Mouse (Mus musculus): ENCODE data around the gene Frmd4b. TPM values are rescaled to one million over a fixed set of nuclear protein-coding genes. Genes with fewer than 3 reads are reported as not detected.

The Frmd4b gene
- polyA plus RNA-seq, 1 experiment from 2014 or later, result 21.5 TPM

DNA sequence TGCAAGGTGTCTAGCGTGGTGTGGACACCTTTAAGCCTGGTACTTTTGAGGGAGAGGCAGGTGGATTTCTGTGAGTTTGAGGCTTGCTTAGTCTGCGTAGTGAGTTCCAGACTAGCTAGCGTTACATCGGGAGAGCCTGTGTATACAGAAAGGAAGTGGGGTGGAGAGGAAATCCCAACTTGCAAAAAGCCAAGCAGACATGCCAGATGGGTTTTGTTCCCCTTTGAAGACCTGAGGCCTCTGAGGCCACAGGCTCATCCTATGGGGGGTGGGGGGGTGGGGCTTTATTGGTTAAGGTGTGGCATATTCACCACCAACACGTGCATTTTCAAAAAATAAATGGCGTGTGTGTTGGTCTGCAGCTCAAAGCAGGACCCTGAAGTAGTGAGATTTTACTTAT, 316.7 kb downstream of the Frmd4b start:
- ATAC-seq (no peak), DNase-seq (ENCODE audit: low read depth, low spot score) (no peak)
- CTCF ChIA-PET, result interaction anchor here (1.7 kb wide), 1 partner anchor 15 kb away, joined by 3 read pairs; no protein-coding TSS in a partner anchor
- H3K27me3 ChIP-seq, result no peaks in the 10 kb centered on the region
- POLR2A ChIA-PET, result interaction anchor here (2.1 kb wide), 1 partner anchor 10 kb away, joined by 7 read pairs; no protein-coding TSS in a partner anchor
- no peak for TF ChIP-seq CTCF (IDR thresholded peaks at IDR 0.05)
- in situ Hi-C loops (cut with MboI; ENCODE audit: low pct_unique_long_range_greater_than_20kb), result no loop called here

DNA sequence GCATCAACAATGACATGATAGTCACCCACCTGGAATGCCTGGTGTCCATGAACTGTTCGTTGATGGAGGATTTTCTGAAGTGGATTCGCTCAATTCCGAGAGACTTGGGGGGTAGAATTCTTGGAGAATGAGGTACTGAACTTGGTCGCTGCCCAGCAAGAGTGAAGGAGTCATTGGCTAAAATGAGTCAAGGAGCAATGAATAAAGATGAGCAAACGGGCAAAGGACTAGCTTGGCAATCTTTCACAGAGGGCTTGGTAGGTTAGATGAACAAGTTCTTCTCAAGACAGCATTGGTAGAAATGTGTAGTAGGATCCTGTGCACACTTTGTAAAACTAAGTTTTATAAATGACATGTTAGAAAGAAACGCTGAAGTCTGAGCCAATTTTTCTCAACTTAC, 317.2 kb downstream of the Frmd4b start:
- no peaks in the 10 kb centered on the region for H3K27me3 ChIP-seq
- TF ChIP-seq CTCF (IDR thresholded peaks at IDR 0.05), result no peak
- DNase-seq (ENCODE audit: low read depth, low spot score), result no peak
- in situ Hi-C loops (cut with MboI; ENCODE audit: low pct_unique_long_range_greater_than_20kb), result no loop called here
- ChIA-PET CTCF (interaction anchor here (1.7 kb wide), 1 partner anchor 15 kb away, joined by 3 read pairs; no protein-coding TSS in a partner anchor), POLR2A (interaction anchor here (0.7 to 2.1 kb wide), 3 partner anchors 9 to 116 kb away, joined by 3 to 7 read pairs (median 3); no protein-coding TSS in a partner anchor)
- ATAC-seq, result peak; percentile 54

DNA sequence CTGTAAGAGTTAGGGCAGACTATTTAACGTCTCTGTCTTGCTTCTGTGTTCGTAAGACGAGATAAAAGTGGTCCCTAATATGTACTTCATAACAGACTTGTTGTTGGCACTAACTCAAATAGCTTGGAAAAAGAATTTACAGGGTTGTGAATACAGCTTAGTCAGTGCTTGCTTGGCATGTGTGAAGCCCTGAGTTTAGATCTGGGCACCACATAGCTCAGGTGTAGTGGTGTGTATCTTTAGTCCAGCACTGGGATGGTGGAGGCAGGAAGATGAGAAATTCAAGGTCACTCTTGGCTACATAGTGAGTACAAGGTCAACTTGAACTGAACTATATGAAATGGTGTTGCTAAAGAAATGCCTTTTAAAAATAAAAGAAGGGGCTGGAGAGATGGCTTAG, 320.2 kb downstream of the Frmd4b start:
- TF ChIP-seq CTCF (IDR thresholded peaks at IDR 0.05), result no peak
- CTCF ChIA-PET, result interaction anchor here (0.8 to 3.8 kb wide), 6 partner anchors 9 to 120 kb away, joined by 3 to 12 read pairs (median 4); no protein-coding TSS in a partner anchor
- H3K27me3 ChIP-seq, result no peaks in the 10 kb centered on the region
- DNase-seq (ENCODE audit: low read depth, low spot score), result no peak
- ATAC-seq, result peak; percentile 92
- POLR2A ChIA-PET, result interaction anchor here (1.2 kb wide), 1 partner anchor 9 kb away, joined by 3 read pairs; no protein-coding TSS in a partner anchor
- in situ Hi-C loops (cut with MboI; ENCODE audit: low pct_unique_long_range_greater_than_20kb), result no loop called here

- no peaks in the 10 kb centered on the region for H3K27me3 ChIP-seq
Measured at GRCm38 (mm10) chr6:97295866-97296527, 321.3 kb downstream of the Frmd4b start.

GRCm38 (mm10) chr6:97295416-97295815, 321.9 kb downstream of the Frmd4b start:
- ChIA-PET CTCF (interaction anchor here (1.3 to 3.8 kb wide), 4 partner anchors 16 to 122 kb away, joined by 3 to 12 read pairs (median 4); partner anchors contain the start of gene Tmf1), POLR2A (interaction anchor here (1.0 to 1.3 kb wide), 2 partner anchors 17 to 25 kb away, joined by 3 to 4 read pairs; no protein-coding TSS in a partner anchor)
- no peak for DNase-seq (ENCODE audit: low read depth, low spot score)
- no peaks in the 10 kb centered on the region for H3K27me3 ChIP-seq
- no peak for TF ChIP-seq CTCF (IDR thresholded peaks at IDR 0.05)
- in situ Hi-C loops (cut with MboI; ENCODE audit: low pct_unique_long_range_greater_than_20kb), result no loop called here
- ATAC-seq, result no peak

More at GRCm38 (mm10) chr6:97295866-97296527, 321.3 kb downstream of the Frmd4b start:
- in situ Hi-C loops (cut with MboI; ENCODE audit: low pct_unique_long_range_greater_than_20kb), result no loop called here
- TF ChIP-seq CTCF (IDR thresholded peaks at IDR 0.05), result no peak
- no peak for DNase-seq (ENCODE audit: low read depth, low spot score)
- no peak for ATAC-seq
- CTCF ChIA-PET, result interaction anchor here (1.3 to 3.8 kb wide), 4 partner anchors 15 to 121 kb away, joined by 3 to 12 read pairs (median 6); partner anchors contain the start of gene Tmf1
- POLR2A ChIA-PET, result no interaction called here

GRCm38 (mm10) chr6:97293667-97294569, 323.4 kb downstream of the Frmd4b start:
- DNase-seq (ENCODE audit: low read depth, low spot score) (no peak), ATAC-seq (no peak)
- H3K27me3 ChIP-seq, result no peaks in the 10 kb centered on the region
- in situ Hi-C loops (cut with MboI; ENCODE audit: low pct_unique_long_range_greater_than_20kb), result no loop called here
- no peak for TF ChIP-seq CTCF (IDR thresholded peaks at IDR 0.05)
- CTCF ChIA-PET, result interaction anchor here (0.7 to 1.8 kb wide), 5 partner anchors 14 to 115 kb away, joined by 3 to 5 read pairs (median 3); partner anchors contain the start of gene Tmf1
- POLR2A ChIA-PET, result interaction anchor here (0.9 to 1.3 kb wide), 3 partner anchors 18 to 121 kb away, joined by 3 to 4 read pairs (median 3); no protein-coding TSS in a partner anchor

DNA sequence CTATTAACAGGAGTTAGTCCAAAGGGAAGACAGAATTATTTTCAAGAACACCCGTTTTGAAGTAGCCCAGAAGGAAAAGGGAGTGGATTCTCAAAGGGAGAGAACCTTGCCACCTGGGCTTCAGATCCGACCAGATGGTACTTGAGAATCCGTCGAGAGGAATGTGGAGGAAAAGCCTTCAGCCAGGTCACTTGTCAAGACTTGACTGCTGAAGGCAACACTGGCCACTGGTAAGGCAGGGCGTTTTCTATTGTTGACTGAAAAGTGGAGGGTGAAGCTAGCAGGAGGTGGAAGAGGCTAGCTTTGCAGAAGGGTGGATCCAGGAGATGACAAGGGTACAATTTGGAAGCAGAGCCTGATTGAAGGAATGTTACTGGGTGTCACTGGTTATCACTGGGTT, 324.4 kb downstream of the Frmd4b start:
- no peak for DNase-seq (ENCODE audit: low read depth, low spot score)

GRCm38 (mm10) chr6:97292096-97292495, 325.2 kb downstream of the Frmd4b start:
- in situ Hi-C loops (cut with MboI; ENCODE audit: low pct_unique_long_range_greater_than_20kb), result no loop called here
- ChIA-PET CTCF (interaction anchor here (1.2 to 2.0 kb wide), 3 partner anchors 12 to 125 kb away, joined by 3 to 11 read pairs (median 4); no protein-coding TSS in a partner anchor), POLR2A (no interaction called here)
- TF ChIP-seq CTCF (IDR thresholded peaks at IDR 0.05), result no peak
- no peak for ATAC-seq
- no peaks in the 10 kb centered on the region for H3K27me3 ChIP-seq
- no peak for DNase-seq (ENCODE audit: low read depth, low spot score)

More for the DNA sequence above, 324.4 kb downstream of the Frmd4b start:
- no peak for ATAC-seq
- ChIA-PET CTCF (interaction anchor here (1.2 to 2.0 kb wide), 2 partner anchors 85 to 124 kb away, joined by 3 to 11 read pairs; no protein-coding TSS in a partner anchor), POLR2A (no interaction called here)
- no peaks in the 10 kb centered on the region for H3K27me3 ChIP-seq
- no peak for TF ChIP-seq CTCF (IDR thresholded peaks at IDR 0.05)
- in situ Hi-C loops (cut with MboI; ENCODE audit: low pct_unique_long_range_greater_than_20kb), result no loop called here

DNA sequence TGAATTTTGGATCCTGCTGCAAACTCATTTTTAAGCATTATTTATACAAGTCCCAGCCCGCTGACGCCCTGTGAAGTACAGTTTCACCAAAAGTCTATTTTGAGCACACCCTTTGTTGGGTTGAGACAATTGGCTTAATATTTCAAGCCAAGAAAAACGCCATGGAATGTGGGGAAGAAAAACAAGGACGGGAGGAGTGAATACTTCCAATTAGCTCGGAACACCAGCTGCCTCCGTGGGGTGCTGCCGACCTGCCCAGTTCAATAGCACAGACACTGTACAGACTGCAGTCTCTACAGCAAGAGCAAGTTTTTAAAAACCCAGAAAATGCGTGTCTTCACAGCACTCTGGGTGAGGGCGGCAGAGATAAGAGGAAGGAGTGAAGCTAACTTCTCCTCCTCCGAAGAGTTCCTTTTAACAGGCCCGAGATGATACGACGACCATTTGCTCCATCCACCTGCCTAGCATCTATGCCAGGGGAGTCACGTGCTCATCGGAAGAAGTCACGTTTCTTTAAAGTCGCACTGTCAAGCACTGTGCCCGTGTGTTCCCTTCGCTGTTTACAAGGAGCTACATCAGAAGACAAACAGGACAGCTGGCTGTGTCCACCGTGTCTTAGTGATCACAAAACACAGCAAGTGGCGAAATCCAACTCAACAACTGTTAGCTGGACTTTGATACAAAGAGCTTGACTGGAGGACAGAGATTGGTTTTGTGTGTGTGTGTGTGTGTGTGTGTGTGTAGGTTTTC, 326.0 kb downstream of the Frmd4b start:
- in situ Hi-C loops (cut with MboI; ENCODE audit: low pct_unique_long_range_greater_than_20kb), result no loop called here
- ChIA-PET POLR2A (no interaction called here), CTCF (interaction anchor here (1.2 to 2.2 kb wide), 3 partner anchors 11 to 125 kb away, joined by 4 to 11 read pairs (median 7); no protein-coding TSS in a partner anchor)
- no peak for ATAC-seq
- no peak for TF ChIP-seq CTCF (IDR thresholded peaks at IDR 0.05)
- no peaks in the 10 kb centered on the region for H3K27me3 ChIP-seq
- DNase-seq (ENCODE audit: low read depth, low spot score), result no peak

All from Patski (cell line).